Mouse (Mus musculus) MEL (cell line): ENCODE measurements around the gene Thoc3.

Experiments used
- CTCF ChIP-seq, 3 experiments: IDR thresholded peaks in 2 of 3; conservative IDR thresholded peaks in 1 of 3; 2 replicates each; pipeline ENCODE4 v1.5.1; 2011 to 2012; ENCODE audit warnings: low read length in 3 of 3, low read depth in 2 of 3, mild to moderate bottlenecking in 2 of 3, improper control_type of control experiment in 1 of 3, inconsistent platforms in 1 of 3, mixed read lengths in 1 of 3, moderate library complexity in 1 of 3; ENCODE audit not compliant: control insufficient read depth in 1 of 3, insufficient read depth in 1 of 3, poor library complexity in 1 of 3, severe bottlenecking in 1 of 3
- E2F4 ChIP-seq: IDR thresholded peaks from 2 replicates; pipeline ENCODE4 v1.6.1; 2011; ENCODE audit warnings: low read depth, low read length, improper control_type of control experiment, borderline replicate concordance
- EP300 ChIP-seq, 2 experiments: IDR thresholded peaks; 2 replicates each; pipeline ENCODE4 v1.6.1; 2011; ENCODE audit warnings: improper control_type of control experiment in 2 of 2, low read length in 2 of 2, low read depth in 1 of 2, mild to moderate bottlenecking in 1 of 2
- HCFC1 ChIP-seq: IDR thresholded peaks from 2 replicates; pipeline ENCODE4 v1.6.1; 2012; ENCODE audit warnings: low read depth, mild to moderate bottlenecking, inconsistent platforms, low read length, improper control_type of control experiment, moderate library complexity
- MAFK ChIP-seq: IDR thresholded peaks from 2 replicates; pipeline ENCODE4 v1.6.1; 2011; ENCODE audit warnings: low read depth, mild to moderate bottlenecking, low read length, improper control_type of control experiment, borderline replicate concordance
- MAX ChIP-seq: IDR thresholded peaks from 2 replicates; pipeline ENCODE4 v1.6.1; 2011; ENCODE audit warnings: low read length, improper control_type of control experiment
- NELFE ChIP-seq: IDR thresholded peaks from 2 replicates; pipeline ENCODE4 v1.6.1; 2011; ENCODE audit warnings: low read depth, low read length, improper control_type of control experiment
- POLR2A ChIP-seq, 2 experiments: IDR thresholded peaks; 2 replicates each; pipeline ENCODE4 v1.6.1; 2011 to 2012; ENCODE audit warnings: low read length in 2 of 2, mild to moderate bottlenecking in 2 of 2, control low read depth in 1 of 2, improper control_type of control experiment in 1 of 2, low read depth in 1 of 2, moderate library complexity in 1 of 2; ENCODE audit not compliant: control insufficient read depth in 1 of 2, insufficient read depth in 1 of 2, poor library complexity in 1 of 2
- POLR2AphosphoS2 ChIP-seq: IDR thresholded peaks from 2 replicates; pipeline ENCODE4 v1.6.1; 2011; ENCODE audit warnings: low read length, improper control_type of control experiment
- RCOR1 ChIP-seq: IDR thresholded peaks from 2 replicates; pipeline ENCODE4 v1.6.1; 2012; ENCODE audit warnings: low read depth, mild to moderate bottlenecking, inconsistent platforms, low read length, improper control_type of control experiment
- SMC3 ChIP-seq: IDR thresholded peaks from 2 replicates; pipeline ENCODE4 v1.6.1; 2011; ENCODE audit warnings: low read depth, low read length, improper control_type of control experiment
- UBTF ChIP-seq: IDR thresholded peaks from 2 replicates; pipeline ENCODE4 v1.6.1; 2012; ENCODE audit warnings: low read depth, mild to moderate bottlenecking, inconsistent platforms, low read length, improper control_type of control experiment, moderate library complexity, borderline replicate concordance; ENCODE audit not compliant: insufficient read depth
- ZNF384 ChIP-seq: IDR thresholded peaks from 2 replicates; pipeline ENCODE4 v1.6.1; 2012; ENCODE audit warnings: low read depth, mild to moderate bottlenecking, inconsistent platforms, low read length, improper control_type of control experiment

DNA sequence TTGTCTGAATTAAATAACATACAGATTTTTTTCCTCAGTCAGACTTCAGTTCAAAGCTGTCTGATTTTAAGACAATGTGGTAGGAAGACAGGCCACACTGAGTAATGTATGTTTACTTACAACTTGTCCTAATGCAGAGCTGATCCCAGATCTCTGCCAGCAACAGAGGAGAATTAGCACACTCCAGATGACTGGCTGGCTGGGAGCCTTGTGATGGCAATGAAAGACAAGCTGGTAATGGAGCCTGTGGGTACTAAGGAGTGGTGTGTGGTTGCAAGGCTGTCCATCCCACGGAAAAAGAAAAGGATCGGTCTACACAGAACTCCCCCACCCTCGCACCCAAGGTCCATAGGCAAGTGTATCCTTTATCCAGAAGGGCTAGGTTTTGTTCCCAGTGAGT is 25.0 kb downstream of the Thoc3 start:
- TF ChIP-seq EP300 (IDR thresholded peaks at IDR 0.05; ENCODE audit: low read depth in 1 of 2, low read length in 2 of 2) (no peak), SMC3 (no peak), ZNF384 (no peak), CTCF (IDR thresholded peaks at IDR 0.05 in 2 of 3, conservative IDR thresholded peaks at IDR 0.05 in 1 of 3; ENCODE audit: control insufficient read depth in 1 of 3, insufficient read depth in 1 of 3, low read depth in 2 of 3, low read length in 3 of 3, poor library complexity in 1 of 3, severe bottlenecking in 1 of 3) (no peak), E2F4 (no peak), HCFC1 (no peak), MAX (no peak), RCOR1 (no peak), MAFK (no peak), UBTF (no peak), NELFE (no peak), POLR2A (IDR thresholded peaks at IDR 0.05; ENCODE audit: control insufficient read depth in 1 of 2, insufficient read depth in 1 of 2, low read depth in 1 of 2, low read length in 2 of 2, poor library complexity in 1 of 2) (no peak), POLR2AphosphoS2 (no peak)
